18 mouse cellular contexts compared by ENCODE assay signal in genomic region chr7:136670675-136671074, GRCm38 (mm10).
"Had no signal": no experiment of that assay in that cellular context is flagged by ENCODE, and none has a peak within 500 bp of the region (broad histone marks: within the 10 kb centered on the region; RNA-seq: fewer than 3 reads in every experiment).

No protein-coding gene starts in this region.

- H3K4me1 ChIP-seq: lung, embryonic 15.5 days; megakaryocyte, embryonic 14.5 days; stomach, embryonic 15.5 days had no signal

- H3K9me3 ChIP-seq: lung, embryonic 15.5 days; megakaryocyte, embryonic 14.5 days; midbrain, embryonic 12.5 days; neural tube, embryonic 12.5 days; stomach, embryonic 15.5 days had no signal

- H3K4me2 ChIP-seq: lung, embryonic 15.5 days; midbrain, embryonic 12.5 days; neural tube, embryonic 12.5 days; stomach, embryonic 15.5 days had no signal

- H3K9ac ChIP-seq: liver, postnatal 0 days; lung, embryonic 15.5 days; midbrain, embryonic 12.5 days; neural tube, embryonic 12.5 days; stomach, embryonic 15.5 days had no signal

- H3K36me3 ChIP-seq: lung, embryonic 15.5 days; midbrain, embryonic 12.5 days; neural tube, embryonic 12.5 days; stomach, embryonic 15.5 days had no signal

- H3K27ac ChIP-seq: lung, embryonic 15.5 days; macrophage; midbrain, embryonic 12.5 days; neural tube, embryonic 12.5 days; stomach, embryonic 15.5 days; stomach, postnatal 0 days had no signal

- H3K4me3 ChIP-seq: lung, embryonic 15.5 days; megakaryocyte, embryonic 14.5 days; midbrain, embryonic 12.5 days; neural tube, embryonic 12.5 days; stomach, embryonic 15.5 days had no signal

- H3K27me3 ChIP-seq: megakaryocyte, embryonic 14.5 days; neural tube, embryonic 12.5 days; stomach, embryonic 15.5 days had no signal

- ATAC-seq: liver, postnatal 0 days; lung, postnatal 0 days; midbrain, embryonic 16.5 days had no signal

- DNase-seq: liver, postnatal 0 days; lung, adult 2 months; lung, postnatal 14 days; lung, postnatal 36 days; midbrain, embryonic 14.5 days; right cerebral cortex, postnatal 14 days; thymus, adult 2 months; thymus, postnatal 25 days; thymus, postnatal 4 days had no signal
